Mouse (Mus musculus) liver (tissue): ENCODE data around the gene Rnps1.
"Not testable (repeated sequence)": the region's sequence is repeated elsewhere in the genome, so short reads cannot be mapped to it uniquely, and the experiment has no call there.

Experiments used
- DNase-seq: peaks from one replicate; pipeline ENCODE4 v3.0.0-alpha.2; 2020; ENCODE audit warnings: mixed read lengths

The Rnps1 gene

GRCm38 (mm10) chr17:24429201-24429983 is 15.0 kb downstream of the Rnps1 start:
- DNase-seq, result no peak

GRCm38 (mm10) chr17:24437016-24437415 is 22.7 kb downstream of the Rnps1 start:
- peak; percentile 18 for DNase-seq

GRCm38 (mm10) chr17:24440377-24440776 is 26.0 kb downstream of the Rnps1 start:
- DNase-seq, result no peak

GRCm38 (mm10) chr17:24441148-24441547 is 26.8 kb downstream of the Rnps1 start:
- DNase-seq, result no peak

GRCm38 (mm10) chr17:24442107-24442506 is 27.7 kb downstream of the Rnps1 start:
- no peak for DNase-seq

- no peak for DNase-seq
Measured at GRCm38 (mm10) chr17:24442632-24443155, 28.3 kb downstream of the Rnps1 start, which contains the start of gene Dnase1l2. Gene Dnase1l2 (minus strand): TSS chr17:24443105.

GRCm38 (mm10) chr17:24443409-24443808 is 29.0 kb downstream of the Rnps1 start:
- no peak for DNase-seq

- no peak for DNase-seq
Measured at GRCm38 (mm10) chr17:24446590-24446989, 32.2 kb downstream of the Rnps1 start.

- DNase-seq, result no peak
Measured at GRCm38 (mm10) chr17:24449507-24449906, 35.1 kb downstream of the Rnps1 start.

- no peak for DNase-seq
Measured at GRCm38 (mm10) chr17:24451220-24451619, 36.9 kb downstream of the Rnps1 start.

- peak; percentile 49 for DNase-seq
Measured at GRCm38 (mm10) chr17:24453372-24453771, 39.0 kb downstream of the Rnps1 start.

- no peak for DNase-seq
Measured at GRCm38 (mm10) chr17:24454218-24454755, 39.9 kb downstream of the Rnps1 start.

- DNase-seq, result peak; percentile 100
Measured at GRCm38 (mm10) chr17:24454756-24455522, 40.6 kb downstream of the Rnps1 start.

- not testable (repeated sequence) for DNase-seq
Measured at GRCm38 (mm10) chr17:24455523-24456206, 41.3 kb downstream of the Rnps1 start.

GRCm38 (mm10) chr17:24461580-24461979 is 47.2 kb downstream of the Rnps1 start:
- peak; percentile 35 for DNase-seq

GRCm38 (mm10) chr17:24462932-24463331 is 48.6 kb downstream of the Rnps1 start:
- DNase-seq, result no peak

GRCm38 (mm10) chr17:24463374-24464133 is 49.2 kb downstream of the Rnps1 start:
- DNase-seq, result no peak

GRCm38 (mm10) chr17:24468636-24469246 is 54.4 kb downstream of the Rnps1 start:
- no peak for DNase-seq

GRCm38 (mm10) chr17:24469336-24469909 is 55.1 kb downstream of the Rnps1 start:
- DNase-seq, result no peak

- DNase-seq, result peak; percentile 99
Measured at GRCm38 (mm10) chr17:24469910-24470602, 55.7 kb downstream of the Rnps1 start, which contains the start of the genes E4f1 and Pgp. Gene E4f1 (minus strand): TSS chr17:24470313. Gene Pgp (plus strand): TSS chr17:24470392.
